Mouse (Mus musculus) natural killer cell, adult 2 months (primary cell): ENCODE data around the gene Pex16.

Experiments
- DNase-seq, 2 experiments: peaks; one replicate each; pipeline ENCODE4 v3.0.0; 2022; ENCODE audit warnings: low spot score in 2 of 2

The Pex16 gene

DNA sequence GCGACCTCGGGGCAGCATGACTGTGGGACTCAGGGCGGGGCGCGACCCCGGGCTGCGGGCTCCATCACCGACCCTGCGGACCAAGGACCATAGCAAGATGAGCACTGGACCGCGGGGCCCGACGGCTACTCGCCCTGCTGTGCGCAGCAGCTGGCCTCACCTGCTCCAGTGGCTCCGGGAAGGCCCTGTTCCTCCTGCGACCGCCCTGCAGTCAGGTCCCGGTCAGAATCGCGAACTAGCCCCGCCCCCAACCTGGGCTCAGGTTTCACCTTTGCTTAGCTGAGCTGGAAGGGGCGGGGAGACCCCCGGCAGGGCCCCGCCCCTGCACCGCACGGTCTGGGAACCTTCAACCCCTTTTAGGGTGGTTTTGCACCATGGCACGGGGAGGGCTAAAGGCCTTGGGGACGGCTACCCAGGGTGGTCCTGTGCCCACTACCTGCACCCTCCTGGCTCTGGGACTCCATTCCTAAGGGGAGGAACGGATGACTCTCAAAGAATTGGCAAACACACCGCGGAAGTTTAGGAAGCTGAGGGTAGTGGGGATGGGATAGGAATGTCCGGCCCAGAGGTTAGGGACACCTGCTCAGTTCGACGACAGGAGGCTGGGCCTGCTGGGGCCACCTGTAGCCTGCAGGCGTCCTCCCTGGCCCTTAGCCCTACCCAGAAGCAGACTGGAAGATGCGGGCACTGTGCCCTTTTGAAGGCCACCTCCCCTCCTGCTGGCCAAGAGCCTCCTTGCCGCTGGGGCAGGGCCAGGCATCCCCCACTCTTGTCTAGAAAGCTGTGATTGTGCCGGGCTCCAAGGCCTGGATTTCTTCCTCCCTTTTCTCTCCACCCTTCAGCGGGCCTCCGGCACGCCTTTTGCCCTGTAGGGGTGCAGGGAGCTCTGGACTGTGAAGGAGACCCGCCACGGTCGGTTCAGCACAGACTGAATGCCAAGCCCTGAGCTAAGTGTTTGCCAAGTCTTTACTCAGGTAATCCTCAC, 3.4 kb upstream of the Pex16 start:
- DNase-seq: peak in 1 of 2 experiments; percentile 17

DNA sequence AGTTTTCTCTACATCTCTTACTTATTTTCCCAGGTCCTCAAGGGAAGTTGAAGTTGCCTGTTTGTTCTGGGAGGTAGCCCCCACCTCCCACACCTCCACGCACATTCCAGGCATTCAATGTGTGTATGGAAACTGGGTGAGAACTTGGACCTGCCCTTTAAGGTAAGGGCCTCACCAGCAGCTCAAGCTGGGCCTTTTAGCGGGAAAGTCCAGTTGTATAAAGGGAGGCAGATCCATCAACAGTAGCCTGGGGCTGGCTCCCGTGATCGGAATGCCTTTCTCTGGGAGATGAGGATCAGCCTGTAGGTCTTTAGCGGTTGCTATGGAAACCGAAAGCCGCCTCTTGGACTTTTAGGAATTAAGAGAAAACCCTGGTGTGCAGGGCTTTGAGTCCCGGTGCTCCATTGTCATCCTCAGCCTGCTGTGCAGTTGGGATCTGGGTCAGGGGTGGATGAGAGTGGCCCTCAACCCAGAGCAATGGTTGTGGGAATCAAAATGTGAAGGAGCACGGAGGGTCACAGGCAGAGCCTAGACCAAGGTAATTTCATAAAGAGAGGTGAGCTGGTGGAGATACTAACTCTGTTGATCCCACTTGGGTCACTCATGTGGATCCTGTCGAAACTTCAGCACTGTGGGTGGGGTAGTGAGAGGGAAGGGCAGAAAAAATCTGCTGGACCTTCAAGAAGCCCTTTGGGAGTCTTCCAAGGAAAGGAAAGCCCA, 2.3 kb upstream of the Pex16 start:
- no peak for DNase-seq

- DNase-seq: no peak
Measured at GRCm38 (mm10) chr2:92372767-92373436, 1.6 kb upstream of the Pex16 start.

DNA sequence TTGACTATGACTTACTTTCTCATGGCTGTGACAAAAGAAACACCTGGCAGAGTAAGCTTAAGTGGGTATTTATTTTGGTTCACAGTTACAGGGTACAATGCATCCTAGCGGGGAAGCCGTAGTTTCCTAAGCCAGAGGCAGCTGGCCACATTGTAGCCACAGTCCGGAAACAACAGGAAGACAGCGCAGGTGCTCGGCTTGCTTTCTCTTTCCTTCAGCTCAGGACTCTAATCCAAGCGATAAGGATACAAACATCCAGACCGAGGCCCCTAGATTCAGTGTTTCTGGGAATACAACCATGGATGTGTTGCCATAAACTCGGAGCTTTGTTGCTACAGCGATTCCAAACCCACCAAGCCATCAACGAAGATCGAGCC, 1.1 kb upstream of the Pex16 start:
- DNase-seq: no peak

- peak; percentile 95 for DNase-seq
Measured at GRCm38 (mm10) chr2:92375099-92375623, 685 bp downstream of the Pex16 start.

DNA sequence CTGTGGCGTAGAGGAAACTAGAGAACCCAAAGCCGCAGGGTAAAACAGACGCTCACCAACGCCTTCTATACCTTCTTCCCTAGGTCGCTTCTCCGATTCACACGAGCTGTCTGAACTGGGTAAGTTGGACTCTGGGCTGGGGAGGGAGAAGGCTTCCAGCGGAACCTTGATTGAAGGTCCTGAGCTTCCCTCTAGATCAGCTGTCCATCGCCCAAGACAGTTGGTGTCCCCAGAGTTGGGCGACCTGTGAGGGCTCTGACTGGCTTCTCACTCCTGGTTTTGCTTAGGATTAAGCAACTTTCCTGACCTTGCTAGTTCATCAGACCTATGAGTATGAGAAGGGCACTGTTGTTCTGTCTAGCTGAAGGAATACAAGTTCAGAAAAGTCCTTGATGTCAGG, 1.3 kb downstream of the Pex16 start:
- DNase-seq: no peak

- no peak for DNase-seq
Measured at GRCm38 (mm10) chr2:92376300-92376699, 1.8 kb downstream of the Pex16 start.

GRCm38 (mm10) chr2:92377320-92377719, 2.8 kb downstream of the Pex16 start:
- no peak for DNase-seq

DNA sequence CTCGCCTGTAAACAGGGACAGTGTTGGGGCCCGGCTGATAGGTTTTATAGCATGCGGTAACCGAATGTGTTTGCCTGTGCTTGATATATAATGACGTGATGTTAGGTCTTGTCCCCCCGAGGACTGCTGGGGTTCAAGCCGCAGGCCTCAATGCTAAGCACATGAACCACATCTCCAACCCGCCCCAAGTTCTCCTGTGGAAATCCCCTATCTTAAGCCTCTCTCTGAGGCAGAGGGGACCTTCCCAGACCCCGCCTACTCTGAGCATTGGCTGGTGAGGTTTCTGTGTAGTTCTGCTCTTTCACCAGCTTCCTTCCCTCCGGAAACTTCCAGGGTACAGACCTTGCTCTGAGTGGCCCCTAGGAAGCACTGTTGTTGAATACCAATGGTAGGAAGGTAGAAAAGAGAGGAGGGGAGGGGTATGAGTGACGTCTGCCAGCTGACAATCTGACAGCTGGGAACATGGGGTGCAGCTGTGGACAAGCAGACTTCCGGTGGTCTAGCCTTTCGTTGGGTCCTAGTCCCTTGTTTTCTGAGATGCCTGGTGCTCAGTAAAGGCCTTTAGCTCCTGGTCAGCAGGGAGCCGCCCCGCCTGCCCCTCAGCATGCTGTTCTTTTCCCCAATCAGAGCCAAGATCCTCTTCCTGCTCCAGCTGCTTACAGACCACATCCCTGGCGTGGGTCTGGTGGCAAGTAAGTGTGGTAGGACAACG, 5.5 kb downstream of the Pex16 start:
- no peak for DNase-seq

GRCm38 (mm10) chr2:92380495-92381050, 6.1 kb downstream of the Pex16 start:
- no peak for DNase-seq

DNA sequence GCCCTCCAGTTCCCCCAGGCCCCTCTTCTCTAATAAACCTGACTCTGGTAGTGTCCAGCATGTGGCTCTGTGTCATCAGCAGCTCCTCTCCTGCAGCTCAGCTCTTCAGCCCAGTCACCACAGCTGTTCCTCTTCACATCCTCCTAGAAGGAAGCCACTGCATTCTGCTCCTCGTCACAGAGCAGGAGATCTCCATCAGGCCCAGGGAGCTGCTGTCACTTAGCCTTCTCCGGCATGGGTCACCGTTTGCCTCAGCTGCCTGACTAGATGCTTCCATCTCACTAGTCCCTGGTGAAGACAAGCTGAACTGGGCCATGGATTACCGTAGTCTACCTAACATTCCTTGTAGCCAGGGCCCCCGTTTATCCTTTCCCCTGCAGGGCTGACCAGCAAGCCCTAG, 6.7 kb downstream of the Pex16 start:
- DNase-seq: no peak

DNA sequence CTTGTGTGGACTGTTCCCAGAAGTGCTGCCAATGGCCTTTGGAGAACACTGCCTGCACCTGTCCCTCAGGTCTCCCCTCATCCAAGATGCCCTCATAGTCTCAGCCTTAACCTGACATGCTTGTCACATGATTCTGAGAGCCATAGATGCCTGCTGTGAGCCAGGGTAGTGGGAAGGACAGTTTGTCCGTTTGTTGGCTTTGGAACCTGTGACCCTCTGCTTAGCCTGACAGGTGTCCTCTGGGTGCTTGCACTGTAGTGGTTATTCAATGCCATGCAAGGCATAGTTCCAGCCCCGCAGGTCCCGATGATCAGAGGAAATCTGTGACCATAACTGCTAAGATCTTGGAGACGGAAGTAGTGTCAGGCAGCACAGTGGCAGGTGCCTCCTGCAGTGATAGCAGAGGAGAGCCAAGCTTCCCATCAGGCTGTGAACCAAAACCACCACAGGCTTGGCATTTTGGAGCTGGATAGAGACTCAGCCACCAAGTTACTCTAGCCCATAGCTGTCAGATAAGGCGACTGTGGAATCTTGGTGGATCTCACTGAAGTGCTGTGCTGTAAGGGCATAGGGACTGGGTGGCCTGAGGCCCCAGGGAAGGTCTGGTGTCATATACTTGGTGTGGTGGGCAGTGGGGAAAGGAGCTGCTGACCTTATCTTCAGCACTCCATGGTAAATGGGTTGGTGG, 7.6 kb downstream of the Pex16 start, which contains the start of gene 1700029I15Rik:
Gene 1700029I15Rik, plus strand, starts transcription at position 638 of the 688 bp plus-strand sequence.
- no peak for DNase-seq

DNA sequence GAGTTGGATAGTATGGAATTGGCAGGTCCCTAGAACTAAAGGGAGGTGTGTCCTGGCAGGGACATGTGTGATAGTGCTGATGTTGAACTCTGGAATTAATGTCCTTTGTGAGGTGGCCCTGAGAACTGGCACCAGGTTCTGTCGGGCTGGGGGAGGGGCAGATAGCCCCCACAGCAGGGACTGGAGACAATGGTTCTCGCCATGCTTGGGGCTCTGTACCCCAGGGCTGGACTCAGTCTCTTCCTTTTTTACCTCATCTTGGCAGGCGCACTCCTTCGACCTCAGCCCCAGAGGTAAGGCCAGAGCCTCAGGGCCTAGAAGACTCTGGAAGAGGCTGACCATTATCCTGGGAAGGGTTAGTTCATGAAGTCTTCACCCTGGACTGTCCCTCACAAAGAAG, 8.3 kb downstream of the Pex16 start:
- DNase-seq: no peak

DNA sequence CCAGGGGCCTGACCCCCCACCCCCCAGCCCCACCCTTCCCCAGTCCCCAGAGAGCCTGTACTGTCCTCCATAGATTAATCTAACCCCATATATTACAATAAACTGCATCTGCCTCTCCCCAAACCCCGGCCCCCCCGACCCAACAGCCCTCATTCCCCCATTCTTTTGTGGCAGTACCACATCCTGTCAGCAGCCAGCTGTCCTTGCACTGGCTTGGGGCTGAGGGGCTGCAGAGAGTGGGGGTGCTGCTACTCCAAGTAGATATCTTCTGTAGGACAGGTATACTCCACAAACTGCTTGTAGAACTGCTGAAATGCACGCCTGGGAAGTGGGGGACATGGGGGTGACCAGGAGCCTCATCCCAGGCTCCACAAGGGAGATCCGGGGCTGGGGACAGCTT, 9.6 kb downstream of the Pex16 start:
- no peak for DNase-seq

GRCm38 (mm10) chr2:92385113-92386051, 10.9 kb downstream of the Pex16 start:
- no peak for DNase-seq

DNA sequence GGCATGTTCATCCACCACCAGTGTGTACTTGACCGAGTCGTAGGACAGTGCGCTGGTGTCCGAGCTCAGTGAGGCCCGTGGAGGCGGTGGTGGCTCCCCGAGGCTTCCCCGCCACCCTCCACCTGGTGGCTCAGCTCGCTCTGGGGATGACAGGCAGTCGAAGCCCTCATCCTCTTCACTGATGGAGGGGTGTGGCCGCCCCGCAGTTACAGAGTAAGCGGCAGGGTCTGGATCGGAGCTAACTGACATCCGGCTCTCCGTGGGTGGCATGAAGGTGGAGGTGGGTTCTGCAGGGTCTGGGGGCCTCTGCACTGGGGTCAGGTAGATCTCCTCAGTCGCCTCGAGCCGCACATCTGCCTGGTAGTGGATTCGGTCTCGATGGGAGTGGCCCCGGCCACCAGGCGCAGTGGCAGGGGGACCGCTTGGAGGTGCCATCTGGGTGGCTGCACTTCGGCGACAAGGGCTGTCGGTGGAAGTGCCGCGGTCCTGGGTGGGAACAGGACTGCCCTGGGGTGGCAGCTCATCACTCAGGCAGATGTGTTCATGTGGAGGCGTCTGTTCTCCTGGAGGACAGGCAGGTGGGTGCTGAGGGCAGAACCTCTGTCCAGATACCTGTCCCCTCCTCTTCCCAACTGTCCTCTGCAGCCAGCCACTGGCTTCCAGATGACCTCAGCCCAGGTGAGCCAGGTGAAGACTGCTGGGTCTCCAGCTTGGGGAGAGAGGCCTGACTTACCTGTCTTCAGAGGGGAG, 12.5 kb downstream of the Pex16 start:
- DNase-seq: no peak

GRCm38 (mm10) chr2:92387646-92388045, 13.2 kb downstream of the Pex16 start:
- DNase-seq: no peak

GRCm38 (mm10) chr2:92388081-92388517, 13.6 kb downstream of the Pex16 start:
- no peak for DNase-seq
